Mouse (Mus musculus): ENCODE results near the gene Arap2. TPM values are rescaled to one million over a fixed set of nuclear protein-coding genes. Genes with fewer than 3 reads are reported as not detected.

Arap2 gene
- polyA plus RNA-seq (2014; fragmentation: Nextera tagmentation; extraction: Ambion mirVana) = 10.5 and 11.2 TPM in 2 replicates

DNA sequence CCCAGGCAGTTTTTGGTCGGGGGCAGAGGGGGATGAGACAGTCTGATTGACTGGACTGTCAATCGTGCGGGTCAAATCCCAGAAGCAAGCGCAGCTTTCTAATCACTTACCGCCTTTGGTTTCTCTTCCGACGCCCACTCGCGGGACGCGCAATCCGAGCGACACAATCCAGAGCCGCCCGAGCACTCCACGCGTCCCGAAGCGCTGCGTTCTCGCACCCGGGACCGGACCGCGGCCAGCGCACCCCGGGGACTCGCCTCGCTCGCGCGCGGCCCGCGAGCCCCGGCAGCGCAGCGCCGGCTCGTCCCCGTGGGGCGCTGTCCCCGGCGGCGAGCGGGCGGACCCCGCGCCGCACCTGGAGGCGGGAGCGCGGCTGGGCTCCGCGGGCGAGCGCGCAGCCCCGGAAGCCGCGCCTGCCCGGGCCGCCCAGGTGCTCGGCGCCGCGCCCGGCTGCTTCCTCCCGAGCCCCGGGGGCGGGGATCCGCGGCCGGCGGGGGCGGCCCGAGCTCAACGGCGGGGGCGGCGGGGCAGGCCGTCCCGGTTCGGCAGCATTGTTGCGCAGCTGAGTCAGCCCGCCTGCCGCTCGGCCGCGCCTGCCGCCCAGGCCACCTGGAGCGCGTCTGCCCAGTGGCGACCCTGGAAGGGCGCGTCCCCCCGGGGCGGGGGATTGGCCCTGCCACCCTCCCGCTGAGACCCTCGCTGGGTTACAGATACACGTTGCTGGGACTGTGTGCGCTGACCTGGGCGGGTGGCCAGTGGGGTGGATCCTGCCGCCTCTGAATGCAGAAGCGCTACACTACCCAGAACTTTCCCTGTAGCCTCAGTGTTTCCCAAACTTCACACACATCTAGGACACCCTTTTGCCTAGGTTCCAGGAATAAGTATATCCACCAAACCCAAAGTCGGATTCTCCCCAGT is at the start of gene Arap2:
Gene Arap2 (minus strand): TSS at position 376 of the 918 bp plus-strand sequence.
- H3K9me3 ChIP-seq (ENCODE audit: control insufficient read depth, low read depth, low read length) = no peaks in the 10 kb centered on the region
- peak within 1 kb of the TSS; percentile 53 for H3K4me3 ChIP-seq (ENCODE audit: low read depth, low read length)
- H3K9ac ChIP-seq (replicated peaks; ENCODE audit: low read depth, low read length) = peak within 1 kb of the TSS; percentile 45
- peak; percentile 89 for ATAC-seq (ENCODE audit: insufficient number of reproducible peaks, insufficient read depth, low FRiP score, low read depth)
- H3K4me1 ChIP-seq (ENCODE audit: control insufficient read depth, insufficient read depth, low read length) = 0 out of 2 replicates have a peak, but pooled peaks cover 7% of the 10 kb centered on the region
- under 1% methylated on average over 86 of the region's 106 CpGs for WGBS
- H3K36me3 ChIP-seq (ENCODE audit: control insufficient read depth, insufficient read depth, low read length) = no peaks in the 10 kb centered on the region
- H3K4me2 ChIP-seq (replicated peaks; ENCODE audit: low read depth, low read length) = peak within 1 kb of the TSS; percentile 69
- no peaks in the 10 kb centered on the region for H3K27me3 ChIP-seq (ENCODE audit: control insufficient read depth, insufficient read depth, low read length)
- peak within 1 kb of the TSS; percentile 55; the same call in 1 of the 2 replicates for H3K27ac ChIP-seq (ENCODE audit: low read length)

DNA sequence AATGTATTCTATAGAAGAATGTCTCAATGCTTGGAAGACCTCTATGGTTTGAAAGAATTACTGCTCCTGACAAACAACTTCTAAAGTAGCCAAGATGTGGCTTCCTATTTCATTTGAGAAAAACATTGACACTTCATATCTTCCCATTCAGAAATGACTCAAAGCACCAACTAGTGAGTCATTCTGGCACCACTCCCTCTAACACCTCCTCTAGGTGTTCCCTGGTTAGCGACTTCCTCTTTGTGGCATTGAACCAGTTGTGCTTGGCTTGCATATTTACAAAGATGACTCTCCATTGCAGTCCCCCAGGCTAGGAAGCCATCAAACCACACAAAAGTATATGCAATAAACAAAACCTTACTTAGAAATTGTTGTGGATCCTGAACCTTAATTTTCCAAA is 49.8 kb upstream of the Arap2 start:
- WGBS = 67% methylated on average over 1 of the region's 1 CpGs
- Histone ChIP-seq H3K9ac (replicated peaks; ENCODE audit: low read depth, low read length) (no peak overlapping the region), H3K27me3 (ENCODE audit: control insufficient read depth, insufficient read depth, low read length) (no peaks in the 10 kb centered on the region), H3K9me3 (ENCODE audit: control insufficient read depth, low read depth, low read length) (no peaks in the 10 kb centered on the region), H3K4me3 (ENCODE audit: low read depth, low read length) (no peak overlapping the region), H3K4me1 (ENCODE audit: control insufficient read depth, insufficient read depth, low read length) (no peaks in the 10 kb centered on the region), H3K36me3 (ENCODE audit: control insufficient read depth, insufficient read depth, low read length) (no peaks in the 10 kb centered on the region), H3K4me2 (replicated peaks; ENCODE audit: low read depth, low read length) (no peak overlapping the region), H3K27ac (ENCODE audit: low read length) (no peak overlapping the region)
- ATAC-seq (ENCODE audit: insufficient number of reproducible peaks, insufficient read depth, low FRiP score, low read depth) = no peak

DNA sequence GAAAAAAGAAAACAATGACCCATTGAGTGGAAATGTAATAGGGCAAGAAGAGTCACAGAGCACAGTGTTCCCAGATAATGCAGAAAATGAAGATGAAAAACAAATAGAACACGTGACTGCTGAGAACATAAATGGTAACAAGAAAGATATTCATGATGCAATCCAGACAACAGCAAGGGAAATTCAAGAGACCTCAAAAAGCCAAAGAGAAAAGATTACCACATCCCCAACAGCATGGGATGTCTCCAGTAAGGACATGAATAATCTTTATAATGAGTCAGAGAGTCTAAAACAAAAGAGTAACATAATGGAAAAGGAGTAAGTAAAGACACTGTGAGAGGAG is 48.1 kb upstream of the Arap2 start:
- Histone ChIP-seq H3K4me3 (ENCODE audit: low read depth, low read length) (no peak overlapping the region), H3K4me1 (ENCODE audit: control insufficient read depth, insufficient read depth, low read length) (no peaks in the 10 kb centered on the region), H3K9me3 (ENCODE audit: control insufficient read depth, low read depth, low read length) (no peaks in the 10 kb centered on the region), H3K9ac (replicated peaks; ENCODE audit: low read depth, low read length) (no peak overlapping the region), H3K27me3 (ENCODE audit: control insufficient read depth, insufficient read depth, low read length) (no peaks in the 10 kb centered on the region), H3K36me3 (ENCODE audit: control insufficient read depth, insufficient read depth, low read length) (no peaks in the 10 kb centered on the region), H3K27ac (ENCODE audit: low read length) (no peak overlapping the region), H3K4me2 (replicated peaks; ENCODE audit: low read depth, low read length) (no peak overlapping the region)
- ATAC-seq (ENCODE audit: insufficient number of reproducible peaks, insufficient read depth, low FRiP score, low read depth) = no peak
- WGBS = 60% methylated on average over 1 of the region's 1 CpGs

DNA sequence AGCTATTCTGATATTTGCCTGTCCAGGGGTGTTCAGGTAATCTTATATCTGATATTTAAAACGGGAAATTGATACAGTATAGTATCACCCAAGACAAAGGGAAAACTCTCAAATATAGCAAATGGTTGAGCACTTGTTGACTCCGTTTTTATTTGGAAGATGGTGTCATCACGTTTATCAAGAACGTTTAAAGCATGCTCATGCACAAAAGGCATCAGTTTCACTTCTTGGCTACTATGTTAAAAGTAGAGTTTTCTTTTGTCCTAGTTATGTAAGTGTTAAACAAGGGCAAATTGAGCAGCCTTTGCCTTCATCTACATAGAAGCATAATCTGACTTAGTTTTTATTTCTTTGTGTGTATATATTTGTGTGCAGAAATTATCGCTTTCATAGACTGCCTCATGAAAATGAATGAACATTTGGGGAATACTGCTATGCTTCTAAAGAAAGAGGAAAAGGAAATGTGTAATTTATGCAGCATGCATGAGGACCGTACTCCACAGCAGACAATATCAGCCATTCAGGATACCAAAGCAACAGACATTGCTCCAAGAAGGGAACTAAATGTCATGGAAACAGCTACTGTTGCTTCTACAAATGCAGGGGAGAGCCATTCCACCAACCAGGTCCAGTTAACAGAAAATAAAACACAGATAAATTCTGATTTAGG is 47.6 kb upstream of the Arap2 start, which contains the start of gene Dthd1:
Gene Dthd1 (plus strand): TSS at position 422 of the 670 bp plus-strand sequence.
- H3K9ac ChIP-seq (replicated peaks; ENCODE audit: low read depth, low read length) = no peak within 1 kb of the TSS
- ATAC-seq (ENCODE audit: insufficient number of reproducible peaks, insufficient read depth, low FRiP score, low read depth) = no peak
- no peaks in the 10 kb centered on the region for H3K9me3 ChIP-seq (ENCODE audit: control insufficient read depth, low read depth, low read length)
- no peaks in the 10 kb centered on the region for H3K27me3 ChIP-seq (ENCODE audit: control insufficient read depth, insufficient read depth, low read length)
- WGBS = 87% methylated on average over 6 of the region's 6 CpGs
- H3K4me3 ChIP-seq (ENCODE audit: low read depth, low read length) = no peak within 1 kb of the TSS
- H3K27ac ChIP-seq (ENCODE audit: low read length) = no peak within 1 kb of the TSS
- no peak within 1 kb of the TSS for H3K4me2 ChIP-seq (replicated peaks; ENCODE audit: low read depth, low read length)
- no peaks in the 10 kb centered on the region for H3K4me1 ChIP-seq (ENCODE audit: control insufficient read depth, insufficient read depth, low read length)
- H3K36me3 ChIP-seq (ENCODE audit: control insufficient read depth, insufficient read depth, low read length) = no peaks in the 10 kb centered on the region

- Histone ChIP-seq H3K4me1 (ENCODE audit: control insufficient read depth, insufficient read depth, low read length) (no peaks in the 10 kb centered on the region), H3K4me3 (ENCODE audit: low read depth, low read length) (no peak overlapping the region), H3K27ac (ENCODE audit: low read length) (no peak overlapping the region), H3K4me2 (replicated peaks; ENCODE audit: low read depth, low read length) (no peak overlapping the region), H3K9ac (replicated peaks; ENCODE audit: low read depth, low read length) (no peak overlapping the region), H3K27me3 (ENCODE audit: control insufficient read depth, insufficient read depth, low read length) (no peaks in the 10 kb centered on the region), H3K36me3 (ENCODE audit: control insufficient read depth, insufficient read depth, low read length) (no peaks in the 10 kb centered on the region), H3K9me3 (ENCODE audit: control insufficient read depth, low read depth, low read length) (no peaks in the 10 kb centered on the region)
- WGBS = 83% methylated on average over 1 of the region's 1 CpGs
- ATAC-seq (ENCODE audit: insufficient number of reproducible peaks, insufficient read depth, low FRiP score, low read depth) = no peak
Observed at GRCm38 (mm10) chr5:62792776-62793175, 26.8 kb upstream of the Arap2 start.

- Histone ChIP-seq H3K4me1 (ENCODE audit: control insufficient read depth, insufficient read depth, low read length) (no peaks in the 10 kb centered on the region), H3K27me3 (ENCODE audit: control insufficient read depth, insufficient read depth, low read length) (no peaks in the 10 kb centered on the region), H3K36me3 (ENCODE audit: control insufficient read depth, insufficient read depth, low read length) (no peaks in the 10 kb centered on the region), H3K4me2 (replicated peaks; ENCODE audit: low read depth, low read length) (no peak overlapping the region), H3K9ac (replicated peaks; ENCODE audit: low read depth, low read length) (no peak overlapping the region), H3K4me3 (ENCODE audit: low read depth, low read length) (no peak overlapping the region), H3K9me3 (ENCODE audit: control insufficient read depth, low read depth, low read length) (no peaks in the 10 kb centered on the region), H3K27ac (ENCODE audit: low read length) (no peak overlapping the region)
- WGBS = 93% methylated on average over 5 of the region's 5 CpGs
- ATAC-seq (ENCODE audit: insufficient number of reproducible peaks, insufficient read depth, low FRiP score, low read depth) = no peak
Observed at GRCm38 (mm10) chr5:62790921-62791564, 25.1 kb upstream of the Arap2 start.

DNA sequence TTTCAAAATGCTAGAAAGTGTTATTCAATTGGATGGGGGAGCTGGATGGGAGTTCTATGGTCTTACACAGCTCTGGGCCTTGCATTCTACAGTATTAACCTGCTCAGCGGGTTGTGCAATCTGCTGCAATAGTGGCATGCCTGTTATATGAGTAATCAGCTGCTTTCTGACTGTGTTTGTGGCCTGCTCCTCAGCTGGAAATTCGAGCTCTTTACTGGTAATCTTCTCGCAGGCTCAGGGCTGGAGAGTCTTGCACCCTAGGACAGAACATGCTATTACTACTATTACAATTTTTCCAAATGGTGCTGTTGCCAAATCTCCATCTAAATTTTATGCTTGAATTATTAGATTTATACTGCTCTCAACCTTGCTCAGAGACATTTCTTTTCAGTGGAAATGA is 20.9 kb upstream of the Arap2 start:
- H3K4me1 ChIP-seq (ENCODE audit: control insufficient read depth, insufficient read depth, low read length) = no peaks in the 10 kb centered on the region
- no peaks in the 10 kb centered on the region for H3K27me3 ChIP-seq (ENCODE audit: control insufficient read depth, insufficient read depth, low read length)
- H3K9ac ChIP-seq (replicated peaks; ENCODE audit: low read depth, low read length) = no peak overlapping the region
- no peak for ATAC-seq (ENCODE audit: insufficient number of reproducible peaks, insufficient read depth, low FRiP score, low read depth)
- H3K36me3 ChIP-seq (ENCODE audit: control insufficient read depth, insufficient read depth, low read length) = no peaks in the 10 kb centered on the region
- no peak overlapping the region for H3K4me3 ChIP-seq (ENCODE audit: low read depth, low read length)
- no peak overlapping the region for H3K4me2 ChIP-seq (replicated peaks; ENCODE audit: low read depth, low read length)
- H3K9me3 ChIP-seq (ENCODE audit: control insufficient read depth, low read depth, low read length) = no peaks in the 10 kb centered on the region
- no peak overlapping the region for H3K27ac ChIP-seq (ENCODE audit: low read length)
- 80% methylated on average over 3 of the region's 3 CpGs for WGBS

- Histone ChIP-seq H3K9me3 (ENCODE audit: control insufficient read depth, low read depth, low read length) (no peaks in the 10 kb centered on the region), H3K27ac (ENCODE audit: low read length) (no peak overlapping the region), H3K9ac (replicated peaks; ENCODE audit: low read depth, low read length) (no peak overlapping the region), H3K36me3 (ENCODE audit: control insufficient read depth, insufficient read depth, low read length) (no peaks in the 10 kb centered on the region), H3K4me1 (ENCODE audit: control insufficient read depth, insufficient read depth, low read length) (no peaks in the 10 kb centered on the region), H3K4me2 (replicated peaks; ENCODE audit: low read depth, low read length) (no peak overlapping the region), H3K27me3 (ENCODE audit: control insufficient read depth, insufficient read depth, low read length) (no peaks in the 10 kb centered on the region), H3K4me3 (ENCODE audit: low read depth, low read length) (no peak overlapping the region)
- 81% methylated on average over 5 of the region's 5 CpGs for WGBS
- ATAC-seq (ENCODE audit: insufficient number of reproducible peaks, insufficient read depth, low FRiP score, low read depth) = no peak
Observed at GRCm38 (mm10) chr5:62778682-62779081, 12.7 kb upstream of the Arap2 start.

Measured in stomach, embryonic 14.5 days (tissue).